Mouse (Mus musculus): ENCODE measurements around the gene Oog4. TPM values are rescaled to one million over a fixed set of nuclear protein-coding genes. Genes with fewer than 3 reads are reported as not detected.
"Not testable (repeated sequence)": the region's sequence is repeated elsewhere in the genome, so short reads cannot be mapped to it uniquely, and the experiment has no call there.

Gene Oog4
- total RNA-seq (2021) = not detected
- long read RNA-seq, experiment 1 = 0 reads
- long read RNA-seq, experiment 2 = 0 reads

GRCm38 (mm10) chr4:143450224-143450623 is at the start of gene Oog4:
Oog4 (minus strand) TSS chr4:143450324.
- no peak for DNase-seq (ENCODE audit: low spot score in 2 of 2)

DNA sequence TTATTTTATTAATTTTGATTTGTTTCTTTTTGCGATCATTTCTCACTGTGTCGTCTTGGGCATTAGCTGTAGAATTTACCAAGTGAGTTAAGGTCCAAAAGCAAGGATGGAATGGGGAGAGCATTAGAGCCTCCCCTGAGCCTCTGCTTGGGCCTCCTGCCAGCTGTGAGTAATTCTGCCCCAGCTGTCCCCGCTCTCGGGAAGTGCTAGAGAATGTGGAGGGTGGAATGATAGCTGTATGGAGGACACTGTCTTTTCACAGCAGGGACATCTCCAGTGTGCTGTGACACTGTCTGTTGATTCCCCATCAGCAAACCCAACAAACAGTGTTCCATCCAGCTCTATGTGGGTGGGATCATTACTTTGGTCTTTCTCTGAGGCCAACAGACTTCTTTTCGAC is 23.4 kb downstream of the Oog4 start:
- DNase-seq (ENCODE audit: low spot score in 2 of 2) = not testable (repeated sequence)

GRCm38 (mm10) chr4:143414121-143414520 is 36.0 kb downstream of the Oog4 start:
- no peak for DNase-seq (ENCODE audit: low spot score in 2 of 2)

DNA sequence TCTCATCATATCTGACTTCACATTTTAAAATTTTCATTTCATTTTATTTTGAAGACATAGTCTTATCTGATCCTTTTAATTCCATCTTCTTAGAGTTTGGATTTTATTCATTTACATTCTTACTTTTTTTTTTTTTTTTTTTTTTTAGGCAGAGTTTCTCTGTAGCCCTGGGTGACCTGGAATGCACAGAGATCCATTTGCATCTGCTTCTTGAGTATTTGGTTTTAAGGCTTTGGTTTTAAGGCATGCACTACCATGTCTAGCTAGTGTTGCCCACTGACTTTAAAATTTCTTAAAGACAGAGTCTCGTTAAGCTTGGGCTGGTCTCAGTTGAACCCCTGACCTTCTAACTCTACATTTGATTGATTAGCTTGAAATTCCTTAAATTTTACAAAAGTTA is 36.5 kb downstream of the Oog4 start:
- no peak for DNase-seq (ENCODE audit: low spot score in 2 of 2)

DNA sequence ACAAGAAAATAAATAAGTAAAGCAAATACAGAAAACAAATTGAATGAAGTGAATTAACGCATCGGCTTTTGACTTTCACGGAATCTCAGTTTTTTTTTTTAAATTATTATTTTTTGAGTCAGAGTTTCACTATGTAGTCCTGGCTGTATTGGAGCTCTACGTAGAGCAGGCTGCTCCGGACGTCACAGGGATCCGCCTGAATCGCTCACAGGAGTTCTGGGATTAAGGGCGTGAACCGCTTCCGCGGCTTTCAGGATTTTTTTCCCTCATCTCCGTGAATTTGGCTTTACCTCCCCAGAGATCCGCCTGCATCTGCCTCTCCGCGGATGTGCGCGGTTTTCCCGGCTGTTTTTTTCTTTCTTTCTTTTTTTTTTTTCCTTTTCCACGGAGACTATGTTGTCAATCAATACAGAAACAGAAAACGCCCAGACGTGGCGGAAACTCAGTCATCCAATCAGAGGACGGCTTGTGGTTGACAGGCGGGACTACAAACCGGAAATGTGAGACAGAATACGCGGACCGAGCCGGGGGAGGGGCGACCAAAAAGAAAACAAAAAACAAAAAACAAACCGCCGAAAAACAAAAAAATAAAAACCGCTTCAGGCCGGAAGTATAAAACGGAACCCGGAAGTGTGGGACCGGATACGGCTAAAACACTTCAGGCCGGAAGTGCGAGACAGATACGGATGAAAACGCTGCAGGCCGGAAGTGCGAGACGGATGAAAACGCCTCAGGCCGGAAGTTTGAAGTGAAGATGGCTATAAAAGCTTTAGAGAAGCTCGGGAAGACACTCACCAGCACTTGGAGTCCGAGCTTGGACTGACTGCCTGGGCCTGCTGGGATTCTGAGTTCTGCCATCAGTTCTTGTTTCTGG is 37.7 kb downstream of the Oog4 start, which contains the start of gene Pramef8:
Pramef8 (plus strand) TSS at position 208 of the 874 bp plus-strand sequence.
- DNase-seq (ENCODE audit: low spot score in 2 of 2) = peak; percentile 86 to 91

- no peak for DNase-seq (ENCODE audit: low spot score in 2 of 2)
These were observed 38.4 kb downstream of the Oog4 start for GRCm38 (mm10) chr4:143411566-143412218.

DNA sequence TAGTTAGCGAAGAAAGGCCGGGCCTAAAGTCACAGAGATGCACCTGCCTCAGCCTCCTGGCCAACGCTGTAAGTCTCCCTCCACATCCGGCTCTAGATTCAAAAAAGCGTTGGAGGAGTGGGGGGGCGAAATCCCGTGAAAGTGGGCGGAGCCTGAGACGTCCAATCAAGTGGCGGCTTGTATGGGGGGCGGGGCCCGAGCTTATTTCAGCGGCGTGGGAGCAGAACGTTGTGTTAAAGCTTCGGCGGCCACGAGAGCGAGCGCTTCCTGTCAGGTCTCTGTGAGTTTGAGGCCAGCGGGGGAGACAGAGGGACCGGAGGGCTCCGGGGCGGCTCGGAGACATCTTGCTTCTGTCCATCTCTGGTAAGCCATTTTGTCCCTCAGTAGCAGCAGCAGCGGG is 55.9 kb downstream of the Oog4 start, which contains the start of gene Pramel1:
Pramel1 (plus strand) TSS at position 248 of the 400 bp plus-strand sequence.
- no peak for DNase-seq (ENCODE audit: low spot score in 2 of 2)

- peak in 1 of 2 experiments; percentile 8 for DNase-seq (ENCODE audit: low spot score in 2 of 2)
These were observed 61.0 kb downstream of the Oog4 start for GRCm38 (mm10) chr4:143388955-143389702.

Other genes with a start within 250 kb of the Oog4 start
- gene Prdm2, start 237.3 kb downstream of the Oog4 start, total RNA-seq (2021) = 10 to 100 TPM; 44.1 to 45.1 TPM
- 10 to 100 TPM; 15.2 to 16.0 TPM for gene Pdpn, start 150.8 kb downstream of the Oog4 start, total RNA-seq (2021)
- 1 to 10 TPM; 1.4 to 2.3 TPM for gene Lrrc38, start 100.6 kb downstream of the Oog4 start, total RNA-seq (2021)
- gene Pramel1, start 55.9 kb downstream of the Oog4 start, total RNA-seq (2021) = not detected
- gene Pramef8, start 37.9 kb downstream of the Oog4 start, total RNA-seq (2021) = 10 to 100 TPM; 14.0 to 14.8 TPM
- not detected for gene Gm13043, start 61.0 kb upstream of the Oog4 start, total RNA-seq (2021)
- gene Gm13040, start 85.6 kb upstream of the Oog4 start, total RNA-seq (2021) = not detected
- not detected for gene BC080695, start 101.4 kb upstream of the Oog4 start, total RNA-seq (2021)
- not detected for gene Gm13057, start 101.4 kb upstream of the Oog4 start, total RNA-seq (2021)
- not detected for gene Gm13083, start 164.7 kb upstream of the Oog4 start, total RNA-seq (2021)
- not detected for gene Gm13088, start 206.9 kb upstream of the Oog4 start, total RNA-seq (2021)

Measured in left cerebral cortex, adult 18-20 months (tissue).